Mouse (Mus musculus): ENCODE results near the gene Rab3a. TPM values are rescaled to one million over a fixed set of nuclear protein-coding genes. Genes with fewer than 3 reads are reported as not detected.
A peak's percentile ranks its signal among the peaks of the same experiment; 100 is the strongest.

The Rab3a gene
- total RNA-seq, 2 experiments from 2014 or later = 789 to 843 TPM

GRCm38 (mm10) chr8:70741661-70742060 lies 12.8 kb upstream of the Rab3a start:
- no peak for DNase-seq (ENCODE audit: extremely low spot score in 1 of 2, low spot score in 1 of 2)

GRCm38 (mm10) chr8:70742176-70742575 lies 12.3 kb upstream of the Rab3a start:
- DNase-seq (ENCODE audit: extremely low spot score in 1 of 2, low spot score in 1 of 2) = no peak

- no peak for DNase-seq (ENCODE audit: extremely low spot score in 1 of 2, low spot score in 1 of 2)
These were observed 11.4 kb upstream of the Rab3a start for GRCm38 (mm10) chr8:70742981-70743655.

GRCm38 (mm10) chr8:70743656-70744590 lies 10.6 kb upstream of the Rab3a start:
- no peak for DNase-seq (ENCODE audit: extremely low spot score in 1 of 2, low spot score in 1 of 2)

GRCm38 (mm10) chr8:70744806-70745205 lies 9.7 kb upstream of the Rab3a start:
- DNase-seq (ENCODE audit: extremely low spot score in 1 of 2, low spot score in 1 of 2) = no peak

GRCm38 (mm10) chr8:70745691-70746220 lies 8.7 kb upstream of the Rab3a start:
- no peak for DNase-seq (ENCODE audit: extremely low spot score in 1 of 2, low spot score in 1 of 2)

GRCm38 (mm10) chr8:70746676-70747075 lies 7.8 kb upstream of the Rab3a start:
- no peak for DNase-seq (ENCODE audit: extremely low spot score in 1 of 2, low spot score in 1 of 2)

- no peak for DNase-seq (ENCODE audit: extremely low spot score in 1 of 2, low spot score in 1 of 2)
These were observed 7.1 kb upstream of the Rab3a start for GRCm38 (mm10) chr8:70747211-70747890.

GRCm38 (mm10) chr8:70748246-70749096 lies 6.0 kb upstream of the Rab3a start:
- no peak for DNase-seq (ENCODE audit: extremely low spot score in 1 of 2, low spot score in 1 of 2)

GRCm38 (mm10) chr8:70749097-70749674 lies 5.3 kb upstream of the Rab3a start:
- DNase-seq (ENCODE audit: extremely low spot score in 1 of 2, low spot score in 1 of 2) = no peak

- peak in 1 of 2 experiments; percentile 2 for DNase-seq (ENCODE audit: extremely low spot score in 1 of 2, low spot score in 1 of 2)
These were observed 4.3 kb upstream of the Rab3a start for GRCm38 (mm10) chr8:70750128-70750680.

- DNase-seq (ENCODE audit: extremely low spot score in 1 of 2, low spot score in 1 of 2) = peak; percentile 64 to 92
These were observed 2.3 kb upstream of the Rab3a start for GRCm38 (mm10) chr8:70752000-70752764.

GRCm38 (mm10) chr8:70753151-70753550 lies 1.3 kb upstream of the Rab3a start:
- DNase-seq (ENCODE audit: extremely low spot score in 1 of 2, low spot score in 1 of 2) = peak in 1 of 2 experiments; percentile 63

GRCm38 (mm10) chr8:70754871-70755660 lies 587 bp downstream of the Rab3a start:
- DNase-seq (ENCODE audit: extremely low spot score in 1 of 2, low spot score in 1 of 2) = peak; percentile 62 to 71

- peak; percentile 5 to 9 for DNase-seq (ENCODE audit: extremely low spot score in 1 of 2, low spot score in 1 of 2)
These were observed 1.4 kb downstream of the Rab3a start for GRCm38 (mm10) chr8:70755661-70756475.

- DNase-seq (ENCODE audit: extremely low spot score in 1 of 2, low spot score in 1 of 2) = peak in 1 of 2 experiments; percentile 4
These were observed 2.1 kb downstream of the Rab3a start for GRCm38 (mm10) chr8:70756476-70757040.
